Mouse (Mus musculus) 416B (cell line): ENCODE data around the gene Klrc2.
A peak's percentile ranks its signal among the peaks of the same experiment; 100 is the strongest.
"Not testable (repeated sequence)": the region's sequence is repeated elsewhere in the genome, so short reads cannot be mapped to it uniquely, and the experiment has no call there.

Experiments used
- DNase-seq: peaks from one replicate; pipeline ENCODE4 v3.0.0; 2011; ENCODE audit warnings: low read depth

Klrc2 gene

GRCm38 (mm10) chr6:129660589-129660988, at the start of gene Klrc2:
TSS of gene Klrc2 (minus strand) at chr6:129660689.
- peak; percentile 52 for DNase-seq

GRCm38 (mm10) chr6:129691436-129691835, 30.9 kb upstream of the Klrc2 start:
- not testable (repeated sequence) for DNase-seq

- peak; percentile 69 for DNase-seq
Measured at GRCm38 (mm10) chr6:129680379-129680778, 19.9 kb upstream of the Klrc2 start.

GRCm38 (mm10) chr6:129678873-129679272, 18.4 kb upstream of the Klrc2 start, which contains the start of gene Klrc1:
TSS of gene Klrc1 (minus strand) at chr6:129678973.
- no peak for DNase-seq

- DNase-seq = not testable (repeated sequence)
Measured at GRCm38 (mm10) chr6:129661301-129661700, 812 bp upstream of the Klrc2 start.

- not testable (repeated sequence) for DNase-seq
Measured at GRCm38 (mm10) chr6:129644054-129644453, 16.4 kb downstream of the Klrc2 start.

GRCm38 (mm10) chr6:129643237-129643636, 17.3 kb downstream of the Klrc2 start, which contains the start of gene Klrc3:
TSS of gene Klrc3 (minus strand) at chr6:129643337.
- DNase-seq = peak; percentile 8

GRCm38 (mm10) chr6:129631046-129631445, 29.4 kb downstream of the Klrc2 start:
- not testable (repeated sequence) for DNase-seq

- peak; percentile 44 for DNase-seq
Measured at GRCm38 (mm10) chr6:129623735-129624134, 36.8 kb downstream of the Klrc2 start, which contains the start of gene Klrk1. TSS of gene Klrk1 (minus strand) at chr6:129623864.

- DNase-seq = peak; percentile 96
Measured at GRCm38 (mm10) chr6:129608372-129608771, 52.1 kb downstream of the Klrc2 start.
